Mouse (Mus musculus) heart, postnatal 36 days (tissue): Measurements from ENCODE around the gene Olfr1352. TPM values are rescaled to one million over a fixed set of nuclear protein-coding genes. Genes with fewer than 3 reads are reported as not detected.
"Not testable (repeated sequence)": the region's sequence is repeated elsewhere in the genome, so short reads cannot be mapped to it uniquely, and the experiment has no call there.

Experiments
- DNase-seq, 2 experiments: peaks; one replicate each; pipeline ENCODE4 v3.0.0; 2021 to 2022
- intact Hi-C: fragments of 180-260 bp; cut with DNase I; formaldehyde crosslinking; loops from one replicate; pipeline ENCODE4 v1.15.1; 2025
- total RNA-seq, 2 experiments: library from RNA; stranded (reverse); gene quantifications; 2 replicates each; pipeline ENCODE4 v1.2.3; 2021

Olfr1352 gene
- not detected for total RNA-seq

DNA sequence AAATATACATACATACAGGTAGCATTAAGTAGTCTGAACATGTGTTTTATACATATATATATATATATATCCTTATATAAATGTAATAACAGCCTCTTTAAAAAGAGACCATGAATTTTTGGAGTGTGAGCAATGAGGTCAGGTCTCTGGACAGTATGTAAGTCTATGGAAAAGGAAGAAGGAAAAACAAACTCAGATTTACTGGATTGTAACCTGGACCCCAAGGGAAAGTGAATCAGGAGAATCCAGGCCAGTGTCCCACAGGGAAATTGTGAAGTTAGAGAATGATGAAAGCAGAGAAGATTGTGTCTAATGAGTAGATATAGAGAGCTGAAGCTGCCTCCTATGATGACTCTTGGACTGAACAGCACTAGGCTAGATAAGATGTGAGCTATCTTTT, at the start of gene Olfr1352:
Gene Olfr1352 (plus strand): TSS at position 301 of the 400 bp plus-strand sequence.
- intact Hi-C loops = no loop called here
- no peak for DNase-seq

DNA sequence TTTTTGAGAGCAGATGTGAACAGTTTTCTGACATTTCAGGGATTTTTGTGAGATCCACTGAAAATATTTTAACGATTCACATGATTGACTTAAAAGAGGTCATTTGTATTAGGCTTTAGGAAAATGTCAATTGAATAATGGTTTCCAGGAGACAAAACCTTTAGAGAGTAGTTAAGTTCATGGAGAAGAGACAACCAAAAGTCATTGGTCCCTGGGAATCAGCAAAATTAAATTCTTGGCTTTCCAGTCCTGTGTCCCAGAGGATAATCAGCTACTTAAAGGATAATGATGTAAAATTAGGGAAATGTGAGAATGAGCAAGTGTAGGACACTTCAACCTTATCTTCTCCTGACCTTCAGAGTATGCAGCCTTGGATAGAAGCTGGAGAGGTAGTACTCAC, 30.5 kb upstream of the Olfr1352 start, which contains the start of gene Olfr8:
Gene Olfr8 (plus strand): TSS at position 301 of the 400 bp plus-strand sequence.
- intact Hi-C loops, DNase-seq: not testable (repeated sequence)

DNA sequence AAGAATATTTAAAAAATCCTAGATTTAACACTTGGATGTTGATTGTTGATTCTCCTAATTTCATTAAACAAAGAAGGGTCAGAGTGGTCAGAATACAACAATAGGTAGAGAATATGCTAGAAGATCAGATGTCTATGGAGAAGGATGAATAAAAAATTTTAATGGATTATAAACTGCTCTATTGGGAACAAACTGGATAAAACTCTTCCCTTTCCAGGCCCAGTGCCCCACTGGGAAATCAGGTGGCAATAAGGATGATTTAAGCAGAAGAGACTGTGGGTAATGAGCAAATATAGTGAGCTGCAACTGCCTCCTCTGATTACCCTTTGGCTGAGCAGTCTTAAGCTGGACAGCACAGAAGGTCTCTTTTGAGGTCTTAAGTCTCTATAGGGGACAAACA, 17.8 kb upstream of the Olfr1352 start, which contains the start of gene Olfr1353:
Gene Olfr1353 (plus strand): TSS at position 301 of the 400 bp plus-strand sequence.
- intact Hi-C loops, DNase-seq: not testable (repeated sequence)

DNA sequence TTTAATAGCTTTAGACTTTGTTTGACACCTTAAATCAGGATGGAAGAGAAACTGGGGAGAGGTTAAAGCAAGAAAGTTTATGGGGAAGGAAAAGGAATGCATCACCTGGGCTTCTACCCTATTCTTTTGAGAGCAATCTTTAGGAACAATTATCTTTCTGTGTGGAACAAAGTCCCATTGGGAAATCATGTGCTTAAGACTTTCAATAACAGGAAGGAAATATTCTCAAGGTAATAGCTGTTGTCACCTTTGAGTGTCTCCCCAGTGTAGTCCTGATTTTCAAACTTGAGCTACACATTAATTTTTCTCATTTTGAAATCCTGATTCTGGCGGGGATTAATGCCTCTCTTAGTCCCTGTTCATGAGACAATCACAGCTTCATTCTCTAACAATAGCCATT, 31.3 kb downstream of the Olfr1352 start, which contains the start of gene Olfr1351:
Gene Olfr1351 (plus strand): TSS at position 301 of the 400 bp plus-strand sequence.
- intact Hi-C loops = no loop called here
- no peak for DNase-seq

DNA sequence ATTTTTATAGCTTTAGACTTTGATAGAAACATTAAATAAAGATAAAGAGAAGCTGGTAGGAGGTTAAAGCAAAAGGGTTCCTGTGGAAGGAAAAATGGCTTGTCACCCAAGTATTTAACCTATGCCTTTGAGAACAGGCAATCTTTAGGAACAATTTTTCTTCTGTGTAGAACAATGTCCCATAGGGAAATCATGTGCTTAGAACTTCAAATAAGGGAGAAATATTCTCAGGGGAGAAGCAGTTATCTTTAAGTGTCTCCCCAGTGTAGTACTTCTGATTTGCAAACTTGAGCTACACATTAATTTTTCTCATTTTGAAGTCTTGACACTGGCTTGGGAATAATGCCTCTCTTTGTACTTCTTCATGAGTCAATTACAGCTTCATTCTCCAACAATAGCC, 47.6 kb downstream of the Olfr1352 start, which contains the start of gene Olfr57:
Gene Olfr57 (plus strand): TSS at position 301 of the 400 bp plus-strand sequence.
- intact Hi-C loops = no loop called here
- no peak for DNase-seq

Other genes with a start within 250 kb of the Olfr1352 start
- gene Ccdc105, start 228.0 kb upstream of the Olfr1352 start, total RNA-seq = not detected
- gene Slc1a6, start 200.6 kb upstream of the Olfr1352 start, total RNA-seq = under 1 TPM in 1 of 2 experiments, not detected in 1; 0.30 TPM
- not detected for gene Olfr1356, start 128.9 kb upstream of the Olfr1352 start, total RNA-seq
- not detected for gene Olfr1355, start 105.5 kb upstream of the Olfr1352 start, total RNA-seq
- not detected for gene Olfr1354, start 67.9 kb upstream of the Olfr1352 start, total RNA-seq
- not detected for gene Olfr8, start 30.4 kb upstream of the Olfr1352 start, total RNA-seq
- not detected for gene Olfr1353, start 17.7 kb upstream of the Olfr1352 start, total RNA-seq
- not detected for gene Olfr1351, start 31.4 kb downstream of the Olfr1352 start, total RNA-seq
- gene Olfr57, start 47.7 kb downstream of the Olfr1352 start, total RNA-seq = not detected
- gene 2610008E11Rik, start 116.5 kb downstream of the Olfr1352 start, total RNA-seq = 10 to 100 TPM; 12.5 to 12.8 TPM
- gene Vmn2r80, start 167.7 kb downstream of the Olfr1352 start, total RNA-seq = not detected